Mouse (Mus musculus): ENCODE results near the gene Prl2c5. TPM values are rescaled to one million over a fixed set of nuclear protein-coding genes. Genes with fewer than 3 reads are reported as not detected.
"Not testable (repeated sequence)": the region's sequence is repeated elsewhere in the genome, so short reads cannot be mapped to it uniquely, and the experiment has no call there.

The Prl2c5 gene
- not detected in 2 replicates for polyA plus RNA-seq (2016; fragmentation: Nextera tagmentation; extraction: Ambion mirVana)

GRCm38 (mm10) chr13:13182415-13182814, at the start of gene Prl2c5:
Gene Prl2c5 (plus strand): TSS chr13:13182715.
- not testable (repeated sequence) for H3K9me3 ChIP-seq (replicated peaks); H3K4me3 ChIP-seq; H3K4me2 ChIP-seq (replicated peaks); H3K4me1 ChIP-seq; H3K9ac ChIP-seq; ATAC-seq (ENCODE audit: low FRiP score); H3K27me3 ChIP-seq; H3K36me3 ChIP-seq; H3K27ac ChIP-seq
- 67% methylated on average over 2 of the region's 2 CpGs for WGBS

- H3K4me1 ChIP-seq; ATAC-seq (ENCODE audit: low FRiP score); H3K27me3 ChIP-seq; H3K4me3 ChIP-seq; H3K4me2 ChIP-seq (replicated peaks); H3K36me3 ChIP-seq; H3K27ac ChIP-seq; H3K9ac ChIP-seq; H3K9me3 ChIP-seq (replicated peaks): not testable (repeated sequence)
- 81% methylated on average over 4 of the region's 7 CpGs for WGBS
These were observed 19.6 kb upstream of the Prl2c5 start for GRCm38 (mm10) chr13:13162777-13163485.

GRCm38 (mm10) chr13:13168631-13169030, 13.9 kb upstream of the Prl2c5 start:
- WGBS = 80% methylated on average over 2 of the region's 2 CpGs
- not testable (repeated sequence) for H3K4me2 ChIP-seq (replicated peaks); H3K4me3 ChIP-seq; H3K27ac ChIP-seq; H3K27me3 ChIP-seq; H3K4me1 ChIP-seq; H3K36me3 ChIP-seq; H3K9ac ChIP-seq; H3K9me3 ChIP-seq (replicated peaks); ATAC-seq (ENCODE audit: low FRiP score)

- H3K27ac ChIP-seq; H3K36me3 ChIP-seq; H3K4me2 ChIP-seq (replicated peaks); ATAC-seq (ENCODE audit: low FRiP score); H3K4me1 ChIP-seq; H3K4me3 ChIP-seq; H3K9ac ChIP-seq; H3K27me3 ChIP-seq; H3K9me3 ChIP-seq (replicated peaks): not testable (repeated sequence)
- 70% methylated on average over 1 of the region's 1 CpGs for WGBS
These were observed 8.8 kb upstream of the Prl2c5 start for GRCm38 (mm10) chr13:13173616-13174136.

- 57% methylated on average over 2 of the region's 2 CpGs for WGBS
- not testable (repeated sequence) for ATAC-seq (ENCODE audit: low FRiP score)
These were observed 6.8 kb upstream of the Prl2c5 start for GRCm38 (mm10) chr13:13175736-13176135.

GRCm38 (mm10) chr13:13211168-13211567, 28.7 kb downstream of the Prl2c5 start:
- not testable (repeated sequence) for H3K9ac ChIP-seq; H3K9me3 ChIP-seq (replicated peaks); H3K4me3 ChIP-seq; H3K4me1 ChIP-seq; H3K4me2 ChIP-seq (replicated peaks); H3K27ac ChIP-seq; ATAC-seq (ENCODE audit: low FRiP score); H3K36me3 ChIP-seq; H3K27me3 ChIP-seq

More at GRCm38 (mm10) chr13:13175736-13176135, 6.8 kb upstream of the Prl2c5 start:
- H3K36me3 ChIP-seq; H3K4me1 ChIP-seq; H3K27ac ChIP-seq; H3K9ac ChIP-seq; H3K27me3 ChIP-seq; H3K4me2 ChIP-seq (replicated peaks); H3K4me3 ChIP-seq; H3K9me3 ChIP-seq (replicated peaks): not testable (repeated sequence)

- H3K27ac ChIP-seq = not testable (repeated sequence)
- 87% methylated on average over 2 of the region's 2 CpGs for WGBS
These were observed 33.8 kb downstream of the Prl2c5 start for GRCm38 (mm10) chr13:13216363-13216762.

GRCm38 (mm10) chr13:13220231-13220630, 37.7 kb downstream of the Prl2c5 start:
- WGBS = 60% methylated on average over 5 of the region's 5 CpGs
- H3K4me1 ChIP-seq; H3K27me3 ChIP-seq; H3K4me3 ChIP-seq; H3K9ac ChIP-seq; ATAC-seq (ENCODE audit: low FRiP score); H3K4me2 ChIP-seq (replicated peaks); H3K9me3 ChIP-seq (replicated peaks); H3K27ac ChIP-seq; H3K36me3 ChIP-seq: not testable (repeated sequence)

More at GRCm38 (mm10) chr13:13216363-13216762, 33.8 kb downstream of the Prl2c5 start:
- H3K4me3 ChIP-seq; ATAC-seq (ENCODE audit: low FRiP score); H3K4me1 ChIP-seq; H3K9ac ChIP-seq; H3K9me3 ChIP-seq (replicated peaks); H3K27me3 ChIP-seq; H3K36me3 ChIP-seq; H3K4me2 ChIP-seq (replicated peaks): not testable (repeated sequence)

- not testable (repeated sequence) for H3K4me3 ChIP-seq; H3K27me3 ChIP-seq; H3K4me2 ChIP-seq (replicated peaks); H3K36me3 ChIP-seq; H3K27ac ChIP-seq; H3K4me1 ChIP-seq; ATAC-seq (ENCODE audit: low FRiP score); H3K9ac ChIP-seq; H3K9me3 ChIP-seq (replicated peaks)
- WGBS = 0% methylated on average over 1 of the region's 1 CpGs
These were observed 54.9 kb downstream of the Prl2c5 start for GRCm38 (mm10) chr13:13237456-13237855.

Other genes starting within 250 kb of the Prl2c5 start
- gene Prl2c2, start 177.3 kb upstream of the Prl2c5 start, polyA plus RNA-seq (2016; fragmentation: Nextera tagmentation; extraction: Ambion mirVana) = not detected in 2 replicates
- 28.1 and 30.1 TPM in 2 replicates for gene Gpr137b, start 211.3 kb downstream of the Prl2c5 start, polyA plus RNA-seq (2016; fragmentation: Nextera tagmentation; extraction: Ambion mirVana)